Comparison of ENCODE assay signal across 11 mouse cellular contexts in the genomic region with DNA sequence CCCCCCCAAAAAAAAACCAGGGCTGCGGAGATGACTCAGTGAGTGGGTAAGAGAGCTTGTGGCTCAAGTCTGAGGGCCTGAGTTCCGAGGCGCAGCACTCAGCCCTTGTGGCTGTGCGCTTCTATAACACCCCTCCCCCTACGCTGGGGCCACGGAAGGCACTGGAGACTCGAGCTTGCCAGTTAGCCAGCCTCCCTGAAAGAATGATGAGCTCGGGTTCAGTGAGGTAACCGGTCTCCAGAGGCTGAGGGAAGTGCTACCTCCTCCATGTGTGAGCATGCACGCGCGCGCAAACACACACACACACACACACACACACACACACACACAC.
DNase-seq lines count a peak whose midpoint lies in the region; ATAC-seq lines count a peak whose summit lies in the region.
"Had no signal": no experiment of that assay in that cellular context is flagged by ENCODE, and none has a peak within 500 bp of the region (broad histone marks: within the 10 kb centered on the region; RNA-seq: fewer than 3 reads in every experiment).

No protein-coding gene starts in this region.

- H3K9me3 ChIP-seq in heart, embryonic 12.5 days (replicated peaks): no peaks in the 10 kb centered on the region
- H3K9me3 ChIP-seq in forebrain, embryonic 15.5 days: no peaks in the 10 kb centered on the region
- no peaks in the 10 kb centered on the region for H3K9me3 ChIP-seq in midbrain, embryonic 12.5 days

- 1% methylated on average over 8 of the region's 13 CpGs for WGBS in heart, embryonic 12.5 days
- WGBS in forebrain, embryonic 15.5 days: 5% methylated on average over 12 of the region's 13 CpGs
- 4% methylated on average over 10 of the region's 13 CpGs for WGBS in midbrain, embryonic 12.5 days

- no peaks in the 10 kb centered on the region for H3K36me3 ChIP-seq in heart, embryonic 12.5 days
- no peaks in the 10 kb centered on the region for H3K36me3 ChIP-seq in forebrain, embryonic 15.5 days
- no peaks in the 10 kb centered on the region for H3K36me3 ChIP-seq in midbrain, embryonic 12.5 days

- no peak overlapping the region for H3K27ac ChIP-seq in heart, embryonic 12.5 days (ENCODE audit: poor library complexity, severe bottlenecking)
- peak overlapping the region; percentile 87 for H3K27ac ChIP-seq in forebrain, embryonic 15.5 days (replicated peaks)
- peak overlapping the region; percentile 73 for H3K27ac ChIP-seq in midbrain, embryonic 12.5 days (replicated peaks)

- no peak overlapping the region for H3K9ac ChIP-seq in heart, embryonic 12.5 days
- H3K9ac ChIP-seq in forebrain, embryonic 15.5 days (replicated peaks): no peak overlapping the region
- H3K9ac ChIP-seq in midbrain, embryonic 12.5 days (replicated peaks): no peak overlapping the region

- H3K27me3 ChIP-seq in heart, embryonic 12.5 days (replicated peaks): 0 out of 2 replicates have a peak, but pooled peaks cover 3% of the 10 kb centered on the region
- no peaks in the 10 kb centered on the region for H3K27me3 ChIP-seq in forebrain, embryonic 15.5 days
- H3K27me3 ChIP-seq in midbrain, embryonic 12.5 days: no peaks in the 10 kb centered on the region

- DNase-seq in heart, adult 8-10 months (ENCODE audit: low spot score): no peak
- DNase-seq in brain, adult 2 months (ENCODE audit: low read depth, low spot score): peak; percentile 20
- no peak for DNase-seq in Muller cell, postnatal 12 days (ENCODE audit: inconsistent ontology term)
- DNase-seq in ovary, postnatal 14 days (ENCODE audit: low spot score): no peak
- no peak for DNase-seq in lung, postnatal 4 days
- DNase-seq: adrenal gland, adult 8-10 months; lung, adult 18-20 months had no signal

- peaks cover 14% of the 10 kb centered on the region for H3K4me1 ChIP-seq in heart, embryonic 12.5 days (replicated peaks)
- peaks cover 34% of the 10 kb centered on the region for H3K4me1 ChIP-seq in forebrain, embryonic 15.5 days
- peaks cover 19% of the 10 kb centered on the region for H3K4me1 ChIP-seq in midbrain, embryonic 12.5 days

- ATAC-seq in heart, embryonic 12.5 days (ENCODE audit: insufficient number of reproducible peaks, low FRiP score): no peak
- peak; percentile 53 for ATAC-seq in forebrain, embryonic 15.5 days (replicated peaks)
- peak; percentile 72 for ATAC-seq in midbrain, embryonic 12.5 days (ENCODE audit: low FRiP score, low read depth)

- H3K4me3 ChIP-seq in heart, embryonic 12.5 days: no peak overlapping the region
- no peak overlapping the region for H3K4me3 ChIP-seq in forebrain, embryonic 15.5 days
- no peak overlapping the region for H3K4me3 ChIP-seq in midbrain, embryonic 12.5 days
- H3K4me3 ChIP-seq: erythroblast, embryonic 14.5 days had no signal

- H3K4me2 ChIP-seq in heart, embryonic 12.5 days: peak overlapping the region; percentile 41
- H3K4me2 ChIP-seq in forebrain, embryonic 15.5 days (replicated peaks): peak overlapping the region; percentile 29
- H3K4me2 ChIP-seq in midbrain, embryonic 12.5 days (replicated peaks): peak overlapping the region; percentile 18; the same call in 1 of the 2 replicates
